Mouse (Mus musculus): ENCODE measurements at regions not wholly inside any gene's neighbourhood (a gene's known extent, or its start where the extent isn't known, plus 50 kb on each side); places are given as distances from the start of the nearest gene placed in this dataset.
"Not testable (repeated sequence)": the region's sequence is repeated elsewhere in the genome, so short reads cannot be mapped to it uniquely, and the experiment has no call there.

DNA sequence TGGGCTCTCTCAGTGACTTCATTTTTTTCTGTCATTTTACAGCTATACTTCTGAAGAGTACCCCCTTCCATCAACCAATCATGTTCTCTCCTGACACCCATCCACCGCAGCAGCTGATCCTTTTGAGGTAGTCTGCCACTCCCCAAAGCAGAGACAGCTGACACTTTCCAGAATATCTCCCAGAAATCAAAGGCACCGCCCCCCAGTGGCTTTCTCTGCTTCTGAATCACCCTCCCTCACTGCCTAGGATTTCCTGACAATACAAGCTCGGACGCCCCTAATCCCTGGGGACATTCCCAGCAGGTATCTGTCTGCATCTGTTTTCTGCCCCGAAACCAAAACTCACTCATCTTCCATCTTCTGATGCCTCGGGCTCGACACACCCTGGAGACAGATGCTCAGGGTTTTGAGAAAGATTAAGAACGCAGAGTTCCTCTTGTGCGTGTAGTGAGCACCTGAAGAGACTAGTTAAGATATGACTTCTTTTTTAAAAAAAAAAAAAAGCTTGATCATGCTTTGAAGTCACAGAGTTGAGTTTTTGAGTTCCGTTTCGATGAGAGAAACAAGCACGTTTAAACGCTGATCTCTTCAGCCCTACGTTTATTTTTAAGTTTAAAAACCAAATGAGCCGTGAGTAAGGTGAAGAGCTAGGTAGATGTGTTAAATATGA lies 292.8 kb downstream of the Gadd45g start:
- no peak for DNase-seq (ENCODE audit: low spot score in 2 of 2)

DNA sequence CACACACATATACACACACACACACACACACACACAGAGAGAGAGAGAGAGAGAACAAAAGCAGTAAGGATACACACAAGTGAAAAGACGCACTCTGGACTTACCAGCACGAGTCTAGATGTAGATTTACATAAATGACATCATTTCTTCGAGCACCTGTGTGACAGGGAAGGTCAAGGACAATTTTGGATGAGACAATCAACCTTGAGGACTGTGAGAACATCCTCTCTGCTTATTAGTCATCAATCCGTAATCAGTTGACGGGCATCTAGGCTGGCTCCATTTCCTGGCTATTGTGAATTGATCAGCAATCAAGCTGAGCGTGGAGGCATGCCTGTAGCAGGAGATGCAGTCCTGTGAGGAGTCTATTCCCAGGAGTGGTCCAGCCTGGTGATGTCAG lies 293.7 kb downstream of the Gadd45g start:
- no peak for DNase-seq (ENCODE audit: low spot score in 2 of 2)

DNA sequence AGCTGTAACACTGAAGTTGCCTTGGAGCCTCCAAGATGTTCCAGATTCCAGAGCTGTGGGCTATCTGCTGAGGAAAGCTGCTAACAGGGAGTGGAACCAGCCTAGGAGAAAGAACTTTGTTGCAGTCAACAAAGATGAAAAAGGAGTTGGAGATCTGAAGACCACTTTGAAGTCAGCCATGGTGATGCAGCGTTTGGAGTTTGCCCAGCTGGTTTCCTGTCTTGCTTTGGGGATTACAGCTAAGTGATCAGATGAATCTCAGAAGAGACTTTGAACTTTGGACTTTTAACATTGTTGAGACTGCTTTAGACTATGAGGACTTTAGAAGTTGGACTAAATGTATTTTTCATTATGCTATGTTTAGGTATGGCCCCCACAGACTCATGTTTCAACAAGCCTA lies 297.6 kb downstream of the Gadd45g start:
- DNase-seq (ENCODE audit: low spot score in 2 of 2) = not testable (repeated sequence)

GRCm38 (mm10) chr13:52145926-52146325 lies 299.4 kb downstream of the Gadd45g start:
- DNase-seq (ENCODE audit: low spot score in 2 of 2) = no peak

GRCm38 (mm10) chr13:52150281-52150680 lies 303.8 kb downstream of the Gadd45g start:
- no peak for DNase-seq (ENCODE audit: low spot score in 2 of 2)

DNA sequence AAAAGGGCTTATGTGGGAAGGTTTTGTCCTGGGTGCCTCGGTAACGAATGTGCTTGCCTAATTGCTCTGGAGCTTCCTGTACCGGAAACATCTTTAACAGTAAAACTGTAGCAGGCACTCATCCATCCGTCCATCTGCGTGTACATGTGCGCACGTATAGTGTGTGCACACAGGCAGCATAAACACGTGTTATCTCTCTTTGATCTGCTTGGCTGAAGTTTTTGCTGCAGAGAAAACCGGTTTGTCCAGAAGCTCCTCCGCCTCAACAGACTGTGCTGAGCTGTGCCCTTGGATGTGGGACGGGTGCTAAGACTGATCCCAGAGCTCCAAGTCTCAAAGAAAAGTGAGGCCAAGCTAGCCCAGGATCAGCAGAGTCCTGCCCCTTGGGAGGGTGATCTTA lies 305.3 kb downstream of the Gadd45g start:
- no peak for DNase-seq (ENCODE audit: low spot score in 2 of 2)

GRCm38 (mm10) chr13:52152221-52152620 lies 305.7 kb downstream of the Gadd45g start:
- DNase-seq (ENCODE audit: low spot score in 2 of 2) = no peak

GRCm38 (mm10) chr13:52153030-52153429 lies 306.6 kb downstream of the Gadd45g start:
- DNase-seq (ENCODE audit: low spot score in 2 of 2) = no peak

DNA sequence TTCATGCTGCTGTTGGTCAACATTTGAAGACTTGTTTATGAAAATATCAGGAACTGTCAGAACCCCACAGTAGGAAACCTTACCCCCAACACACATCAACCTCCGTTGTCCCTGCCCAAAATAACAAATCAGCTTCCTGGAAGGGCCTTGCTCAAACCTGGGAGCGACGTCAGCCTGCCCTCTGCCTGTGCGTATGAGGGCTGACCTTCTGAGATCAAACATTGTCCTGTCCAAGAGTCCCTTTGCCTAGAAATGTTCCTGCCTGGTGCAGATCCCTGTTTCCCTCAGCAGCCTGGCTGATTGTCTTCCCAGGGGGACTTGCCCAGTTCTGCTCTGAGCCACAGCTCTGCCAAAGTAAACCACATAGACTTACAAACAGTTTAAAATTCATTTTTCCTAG lies 307.1 kb downstream of the Gadd45g start:
- no peak for DNase-seq (ENCODE audit: low spot score in 2 of 2)

DNA sequence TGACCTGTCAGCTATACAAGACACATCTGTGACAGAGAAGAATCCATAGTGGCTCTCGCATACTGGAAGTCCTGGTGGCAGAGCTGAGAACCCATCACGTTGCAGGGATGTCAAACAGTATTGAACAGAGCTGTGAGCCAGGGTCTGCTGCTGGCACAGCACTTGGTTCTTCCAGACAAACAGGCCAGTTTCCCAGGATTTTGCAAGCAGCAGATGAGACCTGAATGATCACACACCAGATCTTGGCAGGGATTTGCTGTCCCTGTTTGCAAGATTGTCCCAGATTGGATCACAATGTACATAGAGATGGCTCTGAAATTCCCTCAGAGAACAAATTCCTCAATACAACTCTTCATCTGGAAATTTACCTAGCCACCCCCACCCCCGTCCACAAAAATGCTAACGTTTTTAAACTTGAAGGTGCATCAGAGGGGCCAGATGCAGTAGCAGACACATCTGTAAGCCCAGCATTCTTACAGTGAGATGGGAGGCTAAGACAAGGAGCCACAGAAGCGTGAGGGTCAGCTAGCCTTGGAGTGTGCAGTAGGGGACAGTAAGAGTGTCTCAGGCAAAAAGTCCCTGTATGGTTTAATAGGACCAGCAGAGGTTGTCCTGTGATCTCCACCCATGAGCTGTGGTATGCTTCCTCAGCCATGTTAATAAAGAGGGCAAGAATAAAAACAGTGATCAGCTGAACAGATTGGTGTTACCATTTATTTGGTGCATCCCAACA lies 307.8 kb downstream of the Gadd45g start:
- DNase-seq (ENCODE audit: low spot score in 2 of 2) = no peak

DNA sequence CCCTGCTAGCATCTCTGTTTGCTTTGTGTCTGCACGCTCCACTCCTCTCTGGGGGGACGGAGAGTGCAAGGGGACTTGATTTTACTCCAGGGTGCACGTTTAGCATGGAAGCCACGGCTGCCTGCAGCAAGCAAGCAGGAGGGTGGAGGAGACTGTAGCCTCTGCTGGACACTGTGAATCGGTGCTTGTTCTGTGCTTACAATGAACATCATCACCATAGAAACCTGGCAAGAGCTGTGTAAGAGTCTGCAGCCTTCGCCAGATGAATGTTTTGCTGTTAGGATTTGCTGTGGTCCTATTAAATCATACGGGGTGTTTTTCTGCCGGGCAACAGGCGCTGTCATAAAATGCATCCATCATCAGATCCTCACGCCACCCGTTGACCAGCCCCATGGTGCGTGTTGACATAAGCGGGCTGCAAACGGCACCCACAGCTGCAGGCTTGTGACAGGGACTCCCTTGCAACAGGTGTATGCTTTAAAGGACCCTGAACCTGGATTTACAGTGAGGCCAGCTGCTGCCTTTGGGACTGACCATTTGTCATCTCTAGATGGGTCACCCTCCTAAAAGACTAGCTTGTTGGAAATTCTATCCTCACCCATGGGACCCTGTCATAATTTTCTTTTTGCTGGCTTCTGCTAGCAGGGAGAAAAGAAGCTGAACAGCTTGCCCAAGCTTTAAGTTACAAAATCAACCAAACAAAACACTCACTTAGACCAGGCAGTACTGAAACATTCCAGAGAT lies 308.5 kb downstream of the Gadd45g start:
- DNase-seq (ENCODE audit: low spot score in 2 of 2) = no peak

GRCm38 (mm10) chr13:52155588-52156086 lies 309.2 kb downstream of the Gadd45g start:
- no peak for DNase-seq (ENCODE audit: low spot score in 2 of 2)

DNA sequence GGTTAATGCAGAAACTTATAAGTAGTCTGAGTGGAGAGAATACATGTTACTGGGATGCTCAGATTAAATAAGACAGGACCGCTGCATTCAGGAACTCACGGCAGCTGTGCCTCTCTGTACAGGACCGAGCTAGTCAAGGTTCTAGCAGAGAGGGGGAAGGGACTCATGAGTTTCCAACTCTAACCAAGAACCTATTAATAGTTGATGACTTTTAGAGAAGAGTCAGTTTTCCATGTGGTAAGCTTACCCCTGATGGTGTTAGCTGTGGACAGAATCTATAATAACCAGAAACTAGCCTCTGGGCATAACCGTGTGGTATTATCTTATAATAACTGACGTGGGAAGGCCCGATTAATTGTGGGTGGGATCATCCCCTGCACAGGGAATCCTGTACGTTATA lies 316.2 kb downstream of the Gadd45g start:
- DNase-seq (ENCODE audit: low spot score in 2 of 2) = no peak

DNA sequence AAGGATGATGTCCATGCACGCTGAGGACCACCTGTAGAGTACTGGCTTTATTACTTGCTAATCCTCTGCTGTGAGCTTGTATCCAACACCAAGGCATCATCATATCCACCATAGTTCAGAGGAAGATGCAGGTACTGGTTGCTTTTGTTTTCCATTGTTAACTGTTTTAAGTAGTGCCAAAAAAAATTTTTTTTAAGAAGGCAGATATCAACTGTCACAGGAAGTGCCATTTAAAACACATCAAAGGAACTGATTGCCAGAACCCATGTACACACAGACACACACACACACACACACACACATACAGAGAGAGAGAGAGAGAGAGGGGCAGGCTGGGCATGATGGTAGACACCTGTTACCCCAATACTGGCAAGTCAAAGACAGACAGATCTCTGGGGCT lies 319.1 kb downstream of the Gadd45g start:
- DNase-seq (ENCODE audit: low spot score in 2 of 2) = no peak

DNA sequence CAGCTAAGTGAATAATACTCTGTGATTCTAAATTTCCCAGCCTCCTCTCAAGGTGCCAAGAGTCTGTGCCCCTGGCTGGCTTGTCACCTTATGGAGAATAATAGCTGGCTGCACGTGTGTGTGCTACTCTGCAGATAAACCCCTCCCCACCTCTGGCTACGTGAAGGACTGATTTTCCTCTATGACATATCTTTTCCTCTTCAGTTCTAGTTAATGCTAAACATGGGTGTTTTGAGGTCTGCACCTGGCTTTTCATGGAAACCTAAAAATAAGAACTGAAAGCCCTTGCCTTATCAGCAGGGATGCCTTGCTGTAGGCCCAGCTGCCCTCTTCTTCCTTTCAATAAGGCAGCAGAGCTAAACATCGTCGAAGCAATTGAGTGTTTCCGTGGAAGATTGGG lies 321.5 kb downstream of the Gadd45g start:
- no peak for DNase-seq (ENCODE audit: low spot score in 2 of 2)

DNA sequence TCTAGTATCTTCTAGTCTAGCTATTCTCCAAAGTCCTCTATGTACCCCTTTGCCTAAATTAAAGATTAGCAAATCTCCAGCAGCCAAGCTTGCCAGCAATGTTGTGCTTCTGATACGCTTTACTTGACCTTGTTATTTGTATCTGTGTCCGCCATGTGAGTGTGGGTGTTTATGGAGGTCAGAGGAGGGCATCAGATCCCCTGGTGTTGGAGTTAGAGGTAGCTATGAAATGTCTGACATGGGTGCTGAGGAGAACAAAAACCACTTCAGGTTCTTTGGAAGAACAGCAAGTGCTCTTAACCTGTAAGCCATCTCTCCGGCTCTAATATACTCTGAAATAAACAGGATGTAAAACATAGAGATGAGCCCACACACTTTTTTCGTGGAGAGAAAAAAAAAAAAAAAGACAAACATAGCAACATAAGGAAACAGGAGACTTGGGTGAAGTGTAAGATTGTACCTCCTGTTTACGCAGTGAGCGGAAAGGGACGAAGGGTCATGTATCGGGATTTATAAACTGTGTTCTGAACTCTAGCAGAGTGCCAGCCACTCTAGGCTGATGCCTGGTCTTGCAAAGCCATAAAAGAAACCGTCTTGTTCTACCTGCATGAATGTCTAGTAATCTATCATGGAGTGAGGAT lies 326.3 kb downstream of the Gadd45g start:
- DNase-seq (ENCODE audit: low spot score in 2 of 2) = no peak

DNA sequence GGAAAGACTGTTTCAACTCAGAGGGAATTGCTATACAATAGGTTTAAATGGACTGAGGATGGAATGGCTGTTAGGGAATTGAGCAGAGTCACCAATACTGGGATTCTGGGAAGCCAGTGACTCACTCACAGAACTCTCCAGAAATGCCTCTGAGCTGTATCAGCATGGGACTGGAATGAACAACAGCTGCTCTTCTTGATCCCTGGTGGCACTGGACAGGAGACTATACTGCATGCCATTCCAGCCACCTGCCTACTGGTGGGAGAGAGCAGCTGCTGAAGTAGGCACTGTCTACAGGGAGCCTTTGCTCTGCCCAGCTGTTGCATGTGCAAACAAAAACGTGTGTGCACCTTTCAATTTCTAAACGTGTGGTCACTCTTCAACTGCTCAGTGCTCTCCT lies 329.2 kb downstream of the Gadd45g start:
- no peak for DNase-seq (ENCODE audit: low spot score in 2 of 2)

DNA sequence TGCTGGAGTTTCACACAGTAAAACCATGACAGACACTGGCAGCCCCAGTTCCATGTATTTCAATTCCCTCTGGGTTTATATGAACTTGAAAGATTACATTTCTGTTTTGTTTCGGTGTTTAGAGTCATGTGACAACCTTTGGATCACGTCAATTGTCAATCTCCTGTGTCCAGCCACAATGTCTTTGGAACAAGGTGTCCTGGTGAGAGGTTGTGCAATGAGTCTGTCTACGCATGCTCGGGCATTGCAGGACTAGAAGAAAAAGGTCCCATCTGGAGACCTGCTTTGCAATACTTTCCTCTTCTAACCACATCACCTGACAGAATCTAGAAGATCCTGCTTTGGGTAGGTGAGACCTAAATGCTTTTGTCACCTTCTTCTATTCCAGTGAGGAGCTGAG lies 333.5 kb downstream of the Gadd45g start:
- DNase-seq (ENCODE audit: low spot score in 2 of 2) = no peak

DNA sequence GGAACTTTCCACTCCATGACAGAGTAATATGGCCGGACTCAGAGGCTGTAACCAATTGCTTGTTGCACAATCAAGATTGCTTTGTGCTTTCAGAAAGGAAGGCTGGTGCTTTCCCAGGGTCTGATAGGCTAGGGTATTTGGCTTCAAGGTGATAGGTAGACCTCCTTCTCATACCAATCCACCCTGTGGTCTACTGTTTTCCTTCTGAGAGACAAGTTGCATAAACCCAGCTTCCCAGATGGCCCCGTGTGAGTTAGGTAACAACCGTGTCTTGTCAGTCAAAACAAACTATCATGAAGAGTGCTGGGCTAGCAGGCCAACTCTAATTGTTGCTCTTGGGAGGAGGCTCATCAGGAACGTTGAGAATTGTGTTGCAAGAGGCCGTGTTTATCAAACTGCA lies 337.2 kb downstream of the Gadd45g start:
- DNase-seq (ENCODE audit: low spot score in 2 of 2) = no peak

DNA sequence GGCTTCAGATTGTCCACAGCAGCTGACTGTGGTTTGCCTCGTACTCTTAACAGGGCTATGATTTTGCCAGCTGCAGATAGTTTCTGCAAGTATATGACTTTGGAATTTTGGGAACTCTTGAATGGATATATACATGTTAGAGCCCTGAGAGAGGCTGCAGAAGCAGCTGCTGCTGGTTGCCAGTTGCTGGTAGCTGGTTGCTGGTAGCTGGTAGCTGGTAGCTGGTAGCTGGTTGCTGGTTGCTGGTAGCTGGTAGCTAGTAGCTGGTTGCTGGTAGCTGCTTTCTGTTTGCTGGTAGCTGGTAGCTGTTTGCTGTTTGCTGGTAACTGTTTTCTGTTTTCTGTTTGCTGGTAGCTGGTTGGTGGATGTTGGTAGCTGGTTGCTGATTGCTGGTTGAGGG lies 339.1 kb downstream of the Gadd45g start:
- no peak for DNase-seq (ENCODE audit: low spot score in 2 of 2)

- DNase-seq (ENCODE audit: low spot score in 2 of 2) = no peak
Observed at GRCm38 (mm10) chr13:52187841-52188604, 341.5 kb downstream of the Gadd45g start.
